Mouse (Mus musculus): ENCODE data around the gene L3mbtl2. TPM values are rescaled to one million over a fixed set of nuclear protein-coding genes. Genes with fewer than 3 reads are reported as not detected.
"Not testable (repeated sequence)": the region's sequence is repeated elsewhere in the genome, so short reads cannot be mapped to it uniquely, and the experiment has no call there.

The L3mbtl2 gene
- polyA plus RNA-seq, 1 experiment from 2014 or later: 16.6 TPM

DNA sequence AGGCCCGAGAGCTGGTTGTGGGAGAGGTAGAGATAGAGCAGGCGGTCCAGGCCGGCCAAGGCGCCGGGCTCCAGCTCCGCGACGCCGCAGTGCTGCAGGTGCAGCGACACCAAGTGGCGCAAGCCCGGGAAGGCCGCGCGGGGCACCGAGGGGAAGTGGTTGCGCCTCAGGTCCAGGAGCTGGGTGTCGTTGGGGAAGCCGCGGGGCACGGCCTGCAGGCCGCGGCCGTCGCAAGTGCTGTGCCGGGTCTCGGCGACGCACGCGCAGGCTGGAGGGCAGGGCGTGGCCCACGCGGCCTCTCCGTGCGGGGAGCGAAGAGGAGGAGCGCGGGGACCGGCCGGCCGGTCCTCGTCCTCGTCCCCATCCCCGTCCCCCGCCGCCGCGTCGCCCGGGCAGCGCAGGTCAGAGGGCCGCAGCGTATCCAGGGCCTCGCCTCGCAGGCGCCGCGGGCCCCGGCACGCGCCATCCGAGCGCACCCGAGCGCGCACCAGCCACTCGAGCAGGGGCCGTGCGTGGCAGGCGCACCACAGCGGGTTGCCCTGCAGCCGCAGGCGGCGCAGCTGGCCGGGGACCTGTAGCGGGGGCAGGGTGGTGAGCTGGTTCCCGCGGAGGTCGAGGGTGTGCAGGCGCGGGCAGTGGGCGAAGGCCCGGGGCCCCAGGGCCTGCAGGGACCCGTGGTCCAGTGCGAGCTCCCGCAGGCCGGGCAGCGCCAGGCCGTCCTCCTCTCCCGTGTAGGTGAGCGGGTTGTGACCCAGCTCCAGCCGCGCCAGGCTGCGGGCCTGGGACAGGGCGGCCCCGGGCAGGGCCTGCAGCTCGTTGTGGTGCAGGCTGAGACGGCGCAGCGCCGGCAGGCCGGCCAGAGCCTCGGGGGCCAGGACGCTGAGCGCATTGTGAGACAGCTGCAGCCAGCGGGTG, 30.5 kb downstream of the L3mbtl2 start:
- Histone ChIP-seq H3K4me2 (peak overlapping the region; percentile 98), H3K36me3 (no peaks in the 10 kb centered on the region), H3K9ac (peak overlapping the region; percentile 85), H3K4me3 (peak overlapping the region; percentile 67), H3K9me3 (no peaks in the 10 kb centered on the region), H3K27me3 (replicated peaks) (peaks cover 68% of the 10 kb centered on the region), H3K4me1 (peaks cover 18% of the 10 kb centered on the region), H3K27ac (replicated peaks) (no peak overlapping the region)
- peak; percentile 52; the same call in 1 of the 2 replicates for ATAC-seq (ENCODE audit: extremely low read depth, insufficient number of reproducible peaks, low FRiP score, low TSS enrichment)
- under 1% methylated on average over 101 of the region's 107 CpGs for WGBS

DNA sequence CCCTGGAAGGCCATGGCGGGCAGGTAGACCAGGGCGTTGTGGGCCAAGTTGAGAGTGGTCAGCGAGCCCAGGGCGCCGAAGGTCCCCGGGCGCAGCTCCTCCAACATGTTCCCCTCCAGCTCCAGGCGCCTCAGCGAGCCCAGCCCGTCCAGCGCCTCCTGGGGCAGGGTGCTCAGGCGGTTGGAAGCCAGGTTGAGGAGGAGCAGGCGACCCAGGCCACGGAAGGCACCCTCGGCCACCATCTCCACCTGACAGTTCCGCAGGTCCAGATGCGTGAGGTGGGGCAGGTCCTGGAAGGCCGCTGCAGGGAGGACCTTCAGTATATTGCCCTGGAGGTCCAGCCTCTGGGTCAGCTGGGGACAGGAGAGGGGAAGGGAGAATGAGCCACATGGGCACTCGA, 31.2 kb downstream of the L3mbtl2 start:
- Histone ChIP-seq H3K4me1 (peaks cover 18% of the 10 kb centered on the region), H3K4me3 (peak overlapping the region; percentile 67), H3K9ac (peak overlapping the region; percentile 85), H3K27ac (replicated peaks) (no peak overlapping the region), H3K36me3 (no peaks in the 10 kb centered on the region), H3K4me2 (peak overlapping the region; percentile 98), H3K27me3 (replicated peaks) (peaks cover 68% of the 10 kb centered on the region), H3K9me3 (no peaks in the 10 kb centered on the region)
- ATAC-seq (ENCODE audit: extremely low read depth, insufficient number of reproducible peaks, low FRiP score, low TSS enrichment): no peak
- 20% methylated on average over 19 of the region's 19 CpGs for WGBS

DNA sequence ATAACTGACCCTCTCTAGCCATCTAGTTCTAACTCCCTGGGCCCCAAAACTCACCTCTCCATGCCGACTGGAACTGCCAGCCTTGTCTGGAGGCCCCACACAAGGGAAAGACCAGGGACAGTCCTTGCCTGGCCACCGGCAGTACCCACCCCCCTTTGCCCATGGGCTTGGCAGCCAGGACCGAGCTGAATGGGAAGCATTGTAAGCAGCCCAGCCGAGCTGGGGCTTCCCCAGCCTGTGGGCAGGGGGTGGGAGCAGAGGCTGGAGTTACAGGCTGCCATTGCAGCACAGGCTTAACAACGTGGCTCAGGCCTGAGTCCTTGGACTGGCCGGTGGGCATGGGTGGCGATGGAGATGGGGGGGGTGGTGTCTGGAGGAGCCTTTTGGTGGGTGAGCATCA, 33.5 kb downstream of the L3mbtl2 start, which contains the start of gene Chadl:
Gene Chadl, minus strand, starts transcription at position 113 of the 400 bp plus-strand sequence.
- Histone ChIP-seq H3K9me3 (no peaks in the 10 kb centered on the region), H3K4me1 (peaks cover 18% of the 10 kb centered on the region), H3K4me2 (no peak within 1 kb of the TSS), H3K4me3 (no peak within 1 kb of the TSS), H3K27me3 (replicated peaks) (peaks cover 53% of the 10 kb centered on the region), H3K36me3 (no peaks in the 10 kb centered on the region), H3K9ac (no peak within 1 kb of the TSS; the same call in 1 of the 2 replicates), H3K27ac (replicated peaks) (no peak within 1 kb of the TSS)
- ATAC-seq (ENCODE audit: extremely low read depth, insufficient number of reproducible peaks, low FRiP score, low TSS enrichment): no peak
- WGBS: 60% methylated on average over 7 of the region's 7 CpGs

DNA sequence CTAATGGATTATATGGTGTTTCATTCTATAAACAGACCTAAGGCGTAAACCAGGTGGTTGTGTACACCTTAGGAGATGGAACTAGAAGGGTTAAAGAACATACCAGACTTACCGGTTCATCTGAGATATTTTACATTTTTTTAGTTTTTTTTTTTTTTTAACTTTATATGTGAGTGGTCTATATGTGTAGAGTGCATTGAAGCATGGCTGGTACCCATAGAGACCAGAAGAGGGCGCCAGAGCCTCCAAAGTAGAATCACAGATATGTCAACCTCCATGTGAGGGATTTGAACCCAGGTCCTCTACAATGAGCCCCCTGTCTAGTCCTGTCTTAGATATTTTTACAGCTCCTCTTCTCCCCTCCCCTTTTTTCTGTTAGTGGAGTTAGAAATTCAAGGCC, 34.2 kb downstream of the L3mbtl2 start:
- no peak overlapping the region for H3K4me3 ChIP-seq
- H3K4me1 ChIP-seq: peaks cover 17% of the 10 kb centered on the region
- no peak overlapping the region for H3K27ac ChIP-seq (replicated peaks)
- peaks cover 6% of the 10 kb centered on the region for H3K36me3 ChIP-seq
- peaks cover 46% of the 10 kb centered on the region for H3K27me3 ChIP-seq (replicated peaks)
- no peak overlapping the region for H3K9ac ChIP-seq
- 44% methylated on average over 3 of the region's 3 CpGs for WGBS
- H3K4me2 ChIP-seq: no peak overlapping the region
- H3K9me3 ChIP-seq: no peaks in the 10 kb centered on the region
- ATAC-seq (ENCODE audit: extremely low read depth, insufficient number of reproducible peaks, low FRiP score, low TSS enrichment): no peak

DNA sequence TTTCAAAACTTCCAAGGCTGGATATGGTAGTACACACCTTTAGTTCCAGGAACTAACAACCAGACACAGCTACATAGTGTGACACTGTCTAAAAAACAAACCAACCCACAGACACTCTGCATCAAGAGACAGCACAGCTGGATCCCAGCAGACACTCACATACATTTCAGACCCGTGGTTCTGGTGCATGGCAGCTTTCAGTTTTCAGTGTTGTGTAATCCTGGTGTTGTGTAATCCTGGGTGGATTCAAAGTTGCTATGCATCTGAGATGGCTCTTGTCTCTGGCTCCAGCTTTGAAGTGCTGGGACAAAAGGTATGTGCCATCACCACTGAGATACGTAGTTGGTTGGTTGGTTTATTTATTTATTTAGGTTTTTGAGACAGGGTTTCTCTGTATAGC, 34.8 kb downstream of the L3mbtl2 start:
- H3K36me3 ChIP-seq: peaks cover 13% of the 10 kb centered on the region
- no peak for ATAC-seq (ENCODE audit: extremely low read depth, insufficient number of reproducible peaks, low FRiP score, low TSS enrichment)
- H3K27ac ChIP-seq (replicated peaks): no peak overlapping the region
- 52% methylated on average over 2 of the region's 2 CpGs for WGBS
- peaks cover 11% of the 10 kb centered on the region for H3K4me1 ChIP-seq
- no peak overlapping the region for H3K4me3 ChIP-seq
- no peaks in the 10 kb centered on the region for H3K9me3 ChIP-seq
- H3K4me2 ChIP-seq: no peak overlapping the region
- peaks cover 39% of the 10 kb centered on the region for H3K27me3 ChIP-seq (replicated peaks)
- no peak overlapping the region for H3K9ac ChIP-seq

DNA sequence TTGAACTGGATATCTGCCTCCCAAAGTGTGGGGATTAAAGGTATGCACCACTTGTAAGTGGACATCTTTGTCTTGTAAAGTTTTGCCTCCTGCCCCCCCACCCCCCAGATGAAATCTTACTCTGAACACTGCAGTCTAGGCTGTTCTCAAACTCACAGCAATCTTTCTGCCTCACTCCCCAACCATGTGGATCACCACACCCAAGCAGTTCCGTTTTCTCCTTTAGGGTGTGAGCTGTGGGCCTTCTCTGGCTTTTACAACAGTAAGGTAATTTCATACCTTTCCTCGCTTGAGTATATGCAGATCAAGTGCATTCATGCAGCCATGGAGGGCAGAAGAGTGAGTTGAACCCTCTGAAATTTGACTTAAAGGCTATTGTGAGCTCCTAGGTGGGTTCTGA, 36.5 kb downstream of the L3mbtl2 start:
- WGBS: 65% methylated on average over 2 of the region's 2 CpGs
- H3K9ac ChIP-seq: no peak overlapping the region

DNA sequence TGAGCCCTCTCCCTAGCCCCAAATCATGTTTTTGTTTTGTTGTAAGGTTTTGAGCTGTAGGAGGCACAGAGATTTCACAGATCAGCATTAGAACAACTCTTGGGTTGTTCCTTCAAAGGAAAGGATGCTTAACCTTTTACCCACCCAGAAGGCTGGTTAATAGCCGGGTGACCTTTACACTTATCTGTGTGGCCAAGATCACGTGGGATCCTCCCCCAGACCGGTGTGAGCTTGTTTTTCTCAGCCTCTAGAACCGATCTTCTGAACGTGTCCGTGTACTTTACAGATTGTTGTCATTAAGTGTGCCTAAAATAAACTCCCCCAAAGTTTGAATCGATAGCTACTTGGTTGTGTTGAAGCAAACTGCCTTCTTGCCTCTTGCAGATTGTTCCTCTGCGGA, 36.9 kb downstream of the L3mbtl2 start:
- no peak overlapping the region for H3K4me2 ChIP-seq
- no peaks in the 10 kb centered on the region for H3K9me3 ChIP-seq
- H3K36me3 ChIP-seq: peaks cover 34% of the 10 kb centered on the region
- H3K9ac ChIP-seq: no peak overlapping the region
- 55% methylated on average over 8 of the region's 8 CpGs for WGBS
- H3K4me3 ChIP-seq: no peak overlapping the region
- no peak for ATAC-seq (ENCODE audit: extremely low read depth, insufficient number of reproducible peaks, low FRiP score, low TSS enrichment)
- H3K27ac ChIP-seq (replicated peaks): no peak overlapping the region
- H3K27me3 ChIP-seq (replicated peaks): peaks cover 19% of the 10 kb centered on the region
- H3K4me1 ChIP-seq: no peaks in the 10 kb centered on the region

More for the DNA sequence above, 36.5 kb downstream of the L3mbtl2 start:
- peaks cover 23% of the 10 kb centered on the region for H3K27me3 ChIP-seq (replicated peaks)
- no peaks in the 10 kb centered on the region for H3K4me1 ChIP-seq
- H3K9me3 ChIP-seq: no peaks in the 10 kb centered on the region
- H3K4me2 ChIP-seq: no peak overlapping the region
- ATAC-seq (ENCODE audit: extremely low read depth, insufficient number of reproducible peaks, low FRiP score, low TSS enrichment): no peak
- H3K36me3 ChIP-seq: peaks cover 29% of the 10 kb centered on the region
- H3K27ac ChIP-seq (replicated peaks): no peak overlapping the region
- H3K4me3 ChIP-seq: no peak overlapping the region

DNA sequence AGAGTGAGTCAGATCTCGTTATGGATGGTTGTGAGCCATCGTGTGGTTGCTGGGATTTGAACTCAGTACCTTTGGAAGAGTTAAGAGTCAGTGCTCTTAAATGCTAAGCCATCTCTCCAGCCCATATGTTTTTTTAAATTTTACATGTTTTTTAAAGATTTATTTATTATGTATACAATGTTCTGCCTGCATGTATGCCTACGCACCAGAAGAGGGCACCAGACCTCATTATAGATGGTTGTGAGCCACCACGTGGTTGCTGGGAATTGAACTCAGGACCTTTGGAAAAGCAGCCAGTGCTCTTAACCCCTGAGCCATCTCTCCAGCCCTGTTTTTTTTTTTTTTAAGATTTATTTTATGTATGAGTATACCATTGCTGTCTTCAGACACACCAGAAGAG, 37.7 kb downstream of the L3mbtl2 start:
- not testable (repeated sequence) for ATAC-seq (ENCODE audit: extremely low read depth, insufficient number of reproducible peaks, low FRiP score, low TSS enrichment); H3K9ac ChIP-seq; H3K27ac ChIP-seq (replicated peaks); H3K4me1 ChIP-seq; H3K4me3 ChIP-seq; H3K4me2 ChIP-seq; H3K9me3 ChIP-seq
- H3K27me3 ChIP-seq (replicated peaks): peaks cover 11% of the 10 kb centered on the region
- WGBS: 73% methylated on average over 4 of the region's 4 CpGs
- peaks cover 41% of the 10 kb centered on the region for H3K36me3 ChIP-seq

DNA sequence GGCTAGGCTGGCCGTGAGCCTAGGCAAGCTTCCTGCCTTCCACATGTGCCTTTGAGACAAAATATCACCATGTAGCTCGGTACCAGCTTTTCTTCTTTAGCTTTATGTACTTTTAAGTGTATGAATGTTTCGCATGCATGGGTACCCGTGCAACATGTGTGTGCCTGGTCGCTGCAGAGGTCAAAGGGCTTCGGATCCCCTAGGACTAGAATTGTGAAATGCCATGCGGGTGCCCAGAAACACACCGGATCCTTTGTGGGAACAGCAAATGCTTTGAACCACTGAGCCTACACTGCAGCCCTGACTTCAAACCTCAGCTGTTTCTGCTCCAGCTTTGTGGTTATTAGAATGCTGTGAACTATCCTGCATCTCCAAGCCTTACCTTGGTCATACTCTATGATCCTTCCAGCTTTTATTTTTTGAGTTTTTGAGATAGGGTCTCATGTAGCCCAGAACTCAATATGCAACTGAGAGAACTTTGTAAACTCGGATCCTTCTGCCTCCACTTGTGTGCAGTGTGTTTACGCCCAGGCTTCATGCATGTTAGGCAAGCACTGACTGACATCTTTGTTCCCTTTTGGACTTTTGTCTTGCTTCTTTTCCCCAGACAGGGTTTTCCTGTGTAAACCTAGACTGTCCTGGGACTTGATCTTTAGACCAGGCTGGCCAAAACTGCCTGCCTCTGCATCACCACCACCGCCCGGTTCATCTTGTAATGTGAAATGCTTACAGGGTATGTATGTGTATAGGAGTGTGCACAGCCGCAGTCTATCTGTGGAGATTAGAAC, 38.8 kb downstream of the L3mbtl2 start:
- peaks cover 52% of the 10 kb centered on the region for H3K36me3 ChIP-seq
- no peak overlapping the region for H3K4me3 ChIP-seq
- no peak overlapping the region for H3K4me2 ChIP-seq
- WGBS: 87% methylated on average over 13 of the region's 13 CpGs
- no peak for ATAC-seq (ENCODE audit: extremely low read depth, insufficient number of reproducible peaks, low FRiP score, low TSS enrichment)
- no peak overlapping the region for H3K9ac ChIP-seq
- no peak overlapping the region for H3K27ac ChIP-seq (replicated peaks)
- no peaks in the 10 kb centered on the region for H3K4me1 ChIP-seq
- H3K9me3 ChIP-seq: no peaks in the 10 kb centered on the region
- no peaks in the 10 kb centered on the region for H3K27me3 ChIP-seq (replicated peaks)

DNA sequence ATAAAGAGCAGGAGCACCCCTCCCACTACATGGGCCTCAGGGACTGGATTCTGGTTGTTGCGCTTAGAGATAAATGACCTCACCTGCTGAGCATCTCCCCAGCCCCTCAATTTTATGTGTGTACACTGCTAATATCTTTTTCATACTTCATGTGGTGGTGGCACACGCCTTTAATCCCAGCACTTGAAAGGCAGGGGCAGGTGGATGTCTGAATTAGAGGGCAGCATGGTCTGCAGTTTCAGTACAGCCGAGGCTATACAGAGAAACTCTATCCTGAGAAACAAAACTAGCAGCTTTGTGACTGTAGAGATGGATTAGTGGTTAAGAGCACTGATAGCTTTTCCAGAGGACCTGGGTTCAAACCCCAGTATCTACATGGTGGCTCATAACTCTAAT, 39.4 kb downstream of the L3mbtl2 start:
- no peak overlapping the region for H3K4me2 ChIP-seq
- H3K4me1 ChIP-seq: no peaks in the 10 kb centered on the region
- no peak for ATAC-seq (ENCODE audit: extremely low read depth, insufficient number of reproducible peaks, low FRiP score, low TSS enrichment)
- no peaks in the 10 kb centered on the region for H3K9me3 ChIP-seq
- no peak overlapping the region for H3K4me3 ChIP-seq
- no peaks in the 10 kb centered on the region for H3K27me3 ChIP-seq (replicated peaks)
- 75% methylated on average over 3 of the region's 3 CpGs for WGBS
- H3K27ac ChIP-seq (replicated peaks): no peak overlapping the region
- H3K9ac ChIP-seq: no peak overlapping the region
- H3K36me3 ChIP-seq: peaks cover 58% of the 10 kb centered on the region

DNA sequence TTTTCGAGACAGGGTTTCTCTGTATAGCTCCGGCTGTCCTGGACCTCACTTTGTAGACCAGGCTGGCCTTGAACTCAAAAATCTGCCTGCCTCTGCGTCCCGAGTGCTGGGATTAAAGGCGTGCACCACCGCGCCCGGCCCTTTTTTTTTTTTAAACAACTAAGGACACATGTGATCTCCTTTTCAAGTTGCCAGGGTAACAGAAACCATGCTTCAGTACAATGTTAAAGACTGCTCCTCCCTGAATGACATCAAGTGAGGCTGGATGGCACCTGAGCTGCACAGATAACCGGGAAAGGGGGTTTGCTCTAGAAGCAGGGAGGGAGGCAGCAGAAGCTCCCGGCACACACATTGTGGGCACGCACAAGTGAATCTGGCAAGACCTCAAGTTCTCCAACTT, 45.3 kb downstream of the L3mbtl2 start:
- Histone ChIP-seq H3K4me1 (no peaks in the 10 kb centered on the region), H3K27ac (replicated peaks) (no peak overlapping the region)
- 89% methylated on average over 11 of the region's 11 CpGs for WGBS

More for the DNA sequence above, 45.3 kb downstream of the L3mbtl2 start:
- Histone ChIP-seq H3K36me3 (peaks cover 98% of the 10 kb centered on the region), H3K9ac (no peak overlapping the region), H3K9me3 (no peaks in the 10 kb centered on the region), H3K4me2 (no peak overlapping the region), H3K4me3 (no peak overlapping the region), H3K27me3 (replicated peaks) (no peaks in the 10 kb centered on the region)
- no peak for ATAC-seq (ENCODE audit: extremely low read depth, insufficient number of reproducible peaks, low FRiP score, low TSS enrichment)
